In genomic region chr12:26414451-26415103, GRCm38 (mm10) we compare ENCODE assay signal across 8 mouse cellular contexts. TPM values are rescaled to one million over a fixed set of nuclear protein-coding genes. Genes with fewer than 3 reads are reported as not detected.
DNase-seq lines count a peak whose midpoint lies in the region; ATAC-seq and TF ChIP-seq lines count a peak whose summit lies in the region.

No protein-coding gene starts in this region.

- ATAC-seq in inflammation-experienced regulatory T-cells, adult 6 months = peak; percentile 55
- peak; percentile 53 for ATAC-seq in lung, embryonic 16.5 days (ENCODE audit: low read depth)

- TF ChIP-seq POLR2A in cerebellum, adult 2 months (IDR thresholded peaks at IDR 0.05; ENCODE audit: borderline replicate concordance, insufficient read depth, low read length) = no peak
- TF ChIP-seq POLR2A in spleen, adult 2 months (IDR thresholded peaks at IDR 0.05; ENCODE audit: low read depth, low read length) = no peak

- H3K4me3 ChIP-seq in cerebellum, adult 2 months (replicated peaks; ENCODE audit: insufficient read depth, low read depth, low read length) = peak overlapping the region; percentile 96
- H3K4me3 ChIP-seq in lung, embryonic 16.5 days (ENCODE audit: low read length) = peak overlapping the region; percentile 82
- H3K4me3 ChIP-seq in spleen, adult 2 months (ENCODE audit: extremely low read depth, insufficient read depth, insufficient read length) = peak overlapping the region; percentile 88

- peak; percentile 49 for DNase-seq in right cerebral cortex, postnatal 25 days
- DNase-seq in right cerebral cortex, postnatal 14 days = no peak
- DNase-seq in cerebellum, adult 2 months = peak in 1 of 2 experiments; percentile 62
- peak; percentile 50 for DNase-seq in gastrocnemius, postnatal 10 days
- peak in 1 of 2 experiments; percentile 48 for DNase-seq in spleen, adult 2 months (ENCODE audit: low read depth in 1 of 2, low spot score in 2 of 2)
- DNase-seq in natural killer cell, adult 2 months (ENCODE audit: low spot score in 2 of 2) = no peak

- peaks cover 14% of the 10 kb centered on the region for H3K4me1 ChIP-seq in cerebellum, adult 2 months (ENCODE audit: control insufficient read depth, insufficient read depth, low read length)
- peaks cover 37% of the 10 kb centered on the region for H3K4me1 ChIP-seq in lung, embryonic 16.5 days (replicated peaks; ENCODE audit: control insufficient read depth, insufficient read depth, low read length)
- H3K4me1 ChIP-seq in spleen, adult 2 months (ENCODE audit: control insufficient read depth, insufficient read depth, insufficient read length) = peaks cover 25% of the 10 kb centered on the region

- H3K36me3 ChIP-seq in lung, embryonic 16.5 days (ENCODE audit: control insufficient read depth, insufficient read depth, low read length) = no peaks in the 10 kb centered on the region
- H3K36me3 ChIP-seq in spleen, adult 2 months (ENCODE audit: control insufficient read depth, insufficient read depth, low read length) = no peaks in the 10 kb centered on the region

- peak overlapping the region; percentile 83 for H3K27ac ChIP-seq in cerebellum, adult 2 months (ENCODE audit: insufficient read depth, low read length)
- peak overlapping the region; percentile 76 for H3K27ac ChIP-seq in lung, embryonic 16.5 days (ENCODE audit: low read length)
- peak overlapping the region; percentile 50; the same call in 1 of the 2 replicates for H3K27ac ChIP-seq in spleen, adult 2 months (ENCODE audit: insufficient read depth, low read length)

- H3K27me3 ChIP-seq in cerebellum, adult 2 months (ENCODE audit: control insufficient read depth, insufficient read depth, low read length) = no peaks in the 10 kb centered on the region
- no peaks in the 10 kb centered on the region for H3K27me3 ChIP-seq in lung, embryonic 16.5 days (ENCODE audit: control insufficient read depth, insufficient read depth, low read depth, low read length)
- no peaks in the 10 kb centered on the region for H3K27me3 ChIP-seq in spleen, adult 2 months (ENCODE audit: control insufficient read depth, insufficient read depth, low read length)

- TF ChIP-seq CTCF in cerebellum, adult 2 months (IDR thresholded peaks at IDR 0.05; ENCODE audit: borderline replicate concordance, insufficient read depth, low read depth, low read length) = no peak
- TF ChIP-seq CTCF in spleen, adult 2 months (IDR thresholded peaks at IDR 0.05; ENCODE audit: extremely low read depth, insufficient read depth, insufficient read length, insufficient replicate concordance) = no peak

- WGBS in cerebellum, adult 2 months = under 1% methylated on average over 64 of the region's 64 CpGs
- WGBS in lung, embryonic 16.5 days = under 1% methylated on average over 52 of the region's 64 CpGs
- WGBS in spleen, adult 2 months = under 1% methylated on average over 64 of the region's 64 CpGs

- no peaks in the 10 kb centered on the region for H3K9me3 ChIP-seq in lung, embryonic 16.5 days (ENCODE audit: control insufficient read depth, low read length)

- peak overlapping the region; percentile 95 for H3K9ac ChIP-seq in lung, embryonic 16.5 days (ENCODE audit: low read length)

- H3K4me2 ChIP-seq in lung, embryonic 16.5 days (ENCODE audit: low read depth, low read length) = peak overlapping the region; percentile 66

RNA-seq across cellular contexts. Expression of gene Rnf144a, which starts 0.5 kb away (rescaled TPM):
- polyA plus RNA-seq in cerebellum, adult 2 months (2012; rRNA removed) = 13.8 and 16.4 TPM in 2 replicates
- 10 to 100 TPM; 29.0 to 39.4 TPM for total RNA-seq in gastrocnemius, postnatal 10 days (2021)
- 1 to 10 TPM; 1.3 to 4.6 (median 3.6) TPM for polyA plus RNA-seq in inflammation-experienced regulatory T-cells, adult 6 months (2017; shearing (Covaris generic))
- 49.5 and 51.3 TPM in 2 replicates for polyA plus RNA-seq in lung, embryonic 16.5 days (2015; fragmentation: Nextera tagmentation; extraction: Ambion mirVana)
- 15.8 and 17.7 TPM in 2 replicates for polyA plus RNA-seq in spleen, adult 2 months (2012; rRNA removed)

RNA-seq across cellular contexts. Expression of gene Rsad2, which starts 41.7 kb away (rescaled TPM):
- polyA plus RNA-seq in cerebellum, adult 2 months (2012; rRNA removed) = 0.46 and 0.70 TPM in 2 replicates
- total RNA-seq in gastrocnemius, postnatal 10 days (2021) = 1 to 10 TPM in 1 of 2 experiments, under 1 TPM in 1; 0.92 to 1.4 TPM
- polyA plus RNA-seq in inflammation-experienced regulatory T-cells, adult 6 months (2017; shearing (Covaris generic)) = 1 to 10 TPM; 2.8 to 4.0 (median 3.0) TPM
- 0.84 and 1.3 TPM in 2 replicates for polyA plus RNA-seq in lung, embryonic 16.5 days (2015; fragmentation: Nextera tagmentation; extraction: Ambion mirVana)
- 17.2 and 19.8 TPM in 2 replicates for polyA plus RNA-seq in spleen, adult 2 months (2012; rRNA removed)

RNA-seq across cellular contexts. Expression of gene Cmpk2, which starts 54.4 kb away (rescaled TPM):
- 13.2 and 14.0 TPM in 2 replicates for polyA plus RNA-seq in cerebellum, adult 2 months (2012; rRNA removed)
- total RNA-seq in gastrocnemius, postnatal 10 days (2021) = 1 to 10 TPM; 3.5 to 4.3 TPM
- 10 to 100 TPM in 1 of 3 experiments, 1 to 10 TPM in 2; 4.2 to 13.0 (median 4.4) TPM for polyA plus RNA-seq in inflammation-experienced regulatory T-cells, adult 6 months (2017; shearing (Covaris generic))
- polyA plus RNA-seq in lung, embryonic 16.5 days (2015; fragmentation: Nextera tagmentation; extraction: Ambion mirVana) = 7.4 and 8.6 TPM in 2 replicates
- 8.3 and 11.5 TPM in 2 replicates for polyA plus RNA-seq in spleen, adult 2 months (2012; rRNA removed)

Comparison
In these comparisons a context has a peak if more than half of its experiments do, and no peak if none do; other contexts are left out.
1. DNase-seq: peak in right cerebral cortex, postnatal 25 days (single experiment) and gastrocnemius, postnatal 10 days (single experiment); none in right cerebral cortex, postnatal 14 days (single experiment) and natural killer cell, adult 2 months (0 of 2).
2. Peak in every context shown above with its lines, with median percentiles within 50 percentile points of each other: H3K27ac ChIP-seq and H3K4me3 ChIP-seq.